Comparison of ENCODE assay signal across 15 mouse cellular contexts in the genomic region with DNA sequence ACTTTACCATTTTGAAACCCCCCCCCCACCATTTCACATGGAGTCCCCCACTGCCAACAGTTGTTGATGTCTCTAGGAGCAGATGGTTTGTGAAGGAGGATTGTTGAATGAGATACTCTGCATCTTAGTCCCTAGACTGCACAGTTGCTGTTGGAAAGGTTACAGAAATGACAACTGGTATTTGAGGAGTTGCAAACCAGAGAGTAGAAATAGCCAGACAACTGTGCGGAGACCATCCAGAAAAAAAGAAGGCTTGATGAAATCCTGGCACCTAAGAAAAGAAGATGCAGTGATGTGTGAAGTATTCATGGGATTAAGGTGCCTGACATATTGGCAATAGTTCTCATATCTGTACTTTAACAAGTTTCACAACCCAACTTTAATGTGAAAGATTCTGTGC.
DNase-seq lines count a peak whose midpoint lies in the region; ATAC-seq lines count a peak whose summit lies in the region.
"Had no signal": no experiment of that assay in that cellular context is flagged by ENCODE, and none has a peak within 500 bp of the region (broad histone marks: within the 10 kb centered on the region; RNA-seq: fewer than 3 reads in every experiment).

No protein-coding gene starts in this region.

- H3K36me3 ChIP-seq in forebrain, embryonic 15.5 days, result no peaks in the 10 kb centered on the region
- no peaks in the 10 kb centered on the region for H3K36me3 ChIP-seq in forebrain, embryonic 10.5 days (replicated peaks)
- H3K36me3 ChIP-seq: heart, embryonic 10.5 days; limb, embryonic 13.5 days; midbrain, embryonic 12.5 days had no signal

- H3K9ac ChIP-seq in forebrain, embryonic 15.5 days (replicated peaks), result no peak overlapping the region
- H3K9ac ChIP-seq: limb, embryonic 13.5 days; midbrain, embryonic 12.5 days had no signal

- no peak overlapping the region for H3K4me2 ChIP-seq in forebrain, embryonic 15.5 days (replicated peaks)
- H3K4me2 ChIP-seq: limb, embryonic 13.5 days; midbrain, embryonic 12.5 days had no signal

- no peak overlapping the region for H3K4me3 ChIP-seq in forebrain, embryonic 15.5 days
- H3K4me3 ChIP-seq in forebrain, embryonic 10.5 days, result no peak overlapping the region
- H3K4me3 ChIP-seq: heart, embryonic 10.5 days; limb, embryonic 13.5 days; midbrain, embryonic 12.5 days had no signal

- H3K4me1 ChIP-seq in forebrain, embryonic 15.5 days, result no peaks in the 10 kb centered on the region
- H3K4me1 ChIP-seq in forebrain, embryonic 10.5 days, result no peaks in the 10 kb centered on the region
- H3K4me1 ChIP-seq: heart, embryonic 10.5 days; limb, embryonic 13.5 days; midbrain, embryonic 12.5 days had no signal

- no peaks in the 10 kb centered on the region for H3K9me3 ChIP-seq in forebrain, embryonic 15.5 days
- no peaks in the 10 kb centered on the region for H3K9me3 ChIP-seq in forebrain, embryonic 10.5 days
- H3K9me3 ChIP-seq: heart, embryonic 10.5 days; limb, embryonic 13.5 days; midbrain, embryonic 12.5 days had no signal

- no peak for DNase-seq in forebrain, embryonic 10.5 days (ENCODE audit: extremely low spot score, low spot score)
- peak; percentile 28 for DNase-seq in right cerebral cortex, adult 18-20 months
- no peak for DNase-seq in right cerebral cortex, postnatal 14 days
- DNase-seq in layer of hippocampus, adult 9-10 months (ENCODE audit: low spot score), result peak; percentile 21
- DNase-seq in telencephalon, adult 2 months (ENCODE audit: low read depth, low spot score), result peak; percentile 23
- DNase-seq in adrenal gland, adult 8-10 months, result no peak
- DNase-seq: adrenal gland, postnatal 25 days; gastrocnemius, postnatal 10 days; kidney, postnatal 25 days had no signal

- 52% methylated on average over 1 of the region's 1 CpGs for WGBS in forebrain, embryonic 15.5 days
- WGBS in forebrain, embryonic 10.5 days, result 93% methylated on average over 1 of the region's 1 CpGs

- no peaks in the 10 kb centered on the region for H3K27me3 ChIP-seq in forebrain, embryonic 15.5 days
- H3K27me3 ChIP-seq in forebrain, embryonic 10.5 days (ENCODE audit: poor library complexity, severe bottlenecking), result no peaks in the 10 kb centered on the region
- H3K27me3 ChIP-seq: limb, embryonic 13.5 days; midbrain, embryonic 12.5 days had no signal

- no peak overlapping the region for H3K27ac ChIP-seq in forebrain, embryonic 15.5 days (replicated peaks)
- H3K27ac ChIP-seq in forebrain, embryonic 10.5 days, result no peak overlapping the region
- H3K27ac ChIP-seq: heart, embryonic 10.5 days; limb, embryonic 13.5 days; midbrain, embryonic 12.5 days had no signal

- peak; percentile 94 for ATAC-seq in forebrain, embryonic 15.5 days (replicated peaks)
- ATAC-seq in granulocyte monocyte progenitor cell, adult 5-6 weeks (replicated peaks; ENCODE audit: poor library complexity, severe bottlenecking), result no peak
- ATAC-seq: intestine, postnatal 0 days had no signal

Comparison
In these comparisons a context has a peak if more than half of its experiments do, and no peak if none do; other contexts are left out.
1. DNase-seq: peak in right cerebral cortex, adult 18-20 months (single experiment), layer of hippocampus, adult 9-10 months (single experiment) and telencephalon, adult 2 months (single experiment); none in forebrain, embryonic 10.5 days (single experiment), right cerebral cortex, postnatal 14 days (single experiment) and adrenal gland, adult 8-10 months (single experiment).